Mouse (Mus musculus): Measurements from ENCODE around the gene Camkk1.

GRCm38 (mm10) chr11:73037691-73038090, 18.9 kb downstream of the Camkk1 start:
- TF ChIP-seq CTCF (IDR thresholded peaks at IDR 0.05; ENCODE audit: control insufficient read depth, insufficient read depth, low read length) = no peak
- TF ChIP-seq POLR2A (IDR thresholded peaks at IDR 0.05; ENCODE audit: borderline replicate concordance, control insufficient read depth, low read depth, low read length) = no peak
